ENCODE assay signal across 20 mouse cellular contexts in the genomic region with DNA sequence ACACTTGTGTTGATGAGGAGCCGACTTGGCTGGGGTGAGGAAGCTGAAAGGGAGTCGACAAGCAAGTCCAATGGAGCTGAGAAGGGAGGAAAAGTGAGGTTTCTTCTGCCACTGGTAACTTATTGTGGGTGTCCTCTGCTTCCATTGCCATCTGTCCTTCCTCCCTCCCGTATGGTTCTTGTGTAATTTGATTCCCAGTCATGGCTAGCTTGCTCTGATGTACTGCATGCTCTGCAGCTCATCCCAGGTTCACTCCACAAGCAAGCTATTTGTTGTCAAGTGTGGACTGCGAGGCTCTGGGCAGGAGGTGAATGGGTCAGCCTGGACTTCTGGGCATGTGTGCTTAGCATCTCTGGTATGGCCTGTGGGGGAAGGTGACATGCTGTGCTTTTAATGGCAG.
DNase-seq lines count a peak whose midpoint lies in the region.
"Had no signal": no experiment of that assay in that cellular context is flagged by ENCODE, and none has a peak within 500 bp of the region (broad histone marks: within the 10 kb centered on the region; RNA-seq: fewer than 3 reads in every experiment).

No protein-coding gene starts in this region.

- H3K27ac ChIP-seq in heart, embryonic 10.5 days: no peak overlapping the region
- H3K27ac ChIP-seq: embryonic facial prominence, embryonic 15.5 days; forebrain, embryonic 13.5 days; heart, embryonic 13.5 days; limb, embryonic 15.5 days had no signal

- intact Hi-C loops in left cerebral cortex, postnatal 10 days (cut with DNase I): no loop called here
- intact Hi-C loops in left cerebral cortex, postnatal 36 days (cut with DNase I): no loop called here

- H3K27me3 ChIP-seq in heart, embryonic 10.5 days (ENCODE audit: insufficient read depth, poor library complexity, severe bottlenecking): no peaks in the 10 kb centered on the region
- H3K27me3 ChIP-seq: embryonic facial prominence, embryonic 15.5 days; forebrain, embryonic 13.5 days; heart, embryonic 13.5 days; limb, embryonic 15.5 days had no signal

- H3K36me3 ChIP-seq in heart, embryonic 10.5 days: no peaks in the 10 kb centered on the region
- H3K36me3 ChIP-seq: embryonic facial prominence, embryonic 15.5 days; heart, embryonic 13.5 days; limb, embryonic 15.5 days had no signal

- H3K9me3 ChIP-seq in heart, embryonic 10.5 days: no peaks in the 10 kb centered on the region
- H3K9me3 ChIP-seq: embryonic facial prominence, embryonic 15.5 days; forebrain, embryonic 13.5 days; heart, embryonic 13.5 days; limb, embryonic 15.5 days had no signal

- H3K4me3 ChIP-seq in heart, embryonic 10.5 days: no peak overlapping the region
- H3K4me3 ChIP-seq: embryonic facial prominence, embryonic 15.5 days; forebrain, embryonic 13.5 days; heart, embryonic 13.5 days; limb, embryonic 15.5 days had no signal

- whole genome bisulfite sequencing in heart, embryonic 10.5 days: 34% methylated on average over 4 of the region's 4 CpGs

- DNase-seq in heart, embryonic 10.5 days (ENCODE audit: low spot score): peak; percentile 74
- no peak for DNase-seq in heart, postnatal 4 days
- peak; percentile 10 to 46 for DNase-seq in left cerebral cortex, adult 18-20 months (ENCODE audit: low spot score in 2 of 2)
- no peak for DNase-seq in left cerebral cortex, postnatal 10 days (ENCODE audit: extremely low spot score in 1 of 2, low spot score in 2 of 2)
- DNase-seq in embryo, embryonic 11 days: peak; percentile 28
- peak; percentile 29 for DNase-seq in left cerebral cortex, postnatal 36 days (ENCODE audit: low spot score in 2 of 2)
- DNase-seq in adrenal gland, postnatal 36 days: no peak
- no peak for DNase-seq in MN1 (ENCODE audit: low spot score)
- DNase-seq: B cell, adult 2 months; cerebellum, adult 11 months; cerebellum, postnatal 36 days; gastrocnemius, postnatal 25 days; kidney, postnatal 4 days; liver, postnatal 0 days; lung, postnatal 36 days; midbrain, embryonic 14.5 days had no signal

- H3K4me1 ChIP-seq in heart, embryonic 10.5 days: peaks cover 3% of the 10 kb centered on the region; the same call in 1 of the 2 replicates
- H3K4me1 ChIP-seq: embryonic facial prominence, embryonic 15.5 days; limb, embryonic 15.5 days had no signal

Comparison
In these comparisons a context has a peak if more than half of its experiments do, and no peak if none do; other contexts are left out.
1. DNase-seq: peak in heart, embryonic 10.5 days (single experiment), left cerebral cortex, adult 18-20 months (2 of 2), embryo, embryonic 11 days (single experiment) and left cerebral cortex, postnatal 36 days (2 of 2); none in heart, postnatal 4 days (single experiment), left cerebral cortex, postnatal 10 days (0 of 2), adrenal gland, postnatal 36 days (0 of 2) and MN1 (single experiment).